Mouse (Mus musculus) lung, adult 2 months (tissue): ENCODE results near the gene Mkln1. TPM values are rescaled to one million over a fixed set of nuclear protein-coding genes. Genes with fewer than 3 reads are reported as not detected.

Source experiments
- DNase-seq: peaks from one replicate; pipeline ENCODE4 v3.0.0; 2022
- H3K4me1 ChIP-seq: fragments of 200-500 bp; 2 replicates; pipeline ENCODE4 v1.6.1; 2011; ENCODE audit warnings: low read length; ENCODE audit not compliant: control insufficient read depth, insufficient read depth
- H3K4me3 ChIP-seq: fragments of 200-500 bp; replicated peaks from 2 replicates; pipeline ENCODE3; 2011; ENCODE audit warnings: low read depth, mild to moderate bottlenecking, control low read depth, low read length; ENCODE audit errors: extremely low read depth
- CTCF ChIP-seq: fragments of 200-500 bp; IDR thresholded peaks from 2 replicates; pipeline ENCODE4 v1.5.1; 2011; ENCODE audit warnings: mild to moderate bottlenecking, low read length, control low read depth; ENCODE audit not compliant: insufficient read depth
- POLR2A ChIP-seq: fragments of 200-500 bp; IDR thresholded peaks from 2 replicates; pipeline ENCODE4 v1.6.1; 2011; ENCODE audit warnings: low read depth, mild to moderate bottlenecking, control low read depth, low read length, borderline replicate concordance; ENCODE audit errors: extremely low read depth
- WGBS: fragments of 180-500 bp; shearing (Covaris S2); methylation state at CpG from one replicate; pipeline ENCODE4 v1.1.7; 2018; 5-methylcytosine and 5-hydroxymethylcytosine counted together
- polyA plus RNA-seq: library from polyadenylated mRNA; depleted of rRNA; stranded (reverse); fragments of >200 nt; gene quantifications from 2 replicates; pipeline ENCODE4 v1.2.3, GENCODE M21; 2012

Mkln1 gene
- polyA plus RNA-seq, 1 experiment = 26.4 TPM

DNA sequence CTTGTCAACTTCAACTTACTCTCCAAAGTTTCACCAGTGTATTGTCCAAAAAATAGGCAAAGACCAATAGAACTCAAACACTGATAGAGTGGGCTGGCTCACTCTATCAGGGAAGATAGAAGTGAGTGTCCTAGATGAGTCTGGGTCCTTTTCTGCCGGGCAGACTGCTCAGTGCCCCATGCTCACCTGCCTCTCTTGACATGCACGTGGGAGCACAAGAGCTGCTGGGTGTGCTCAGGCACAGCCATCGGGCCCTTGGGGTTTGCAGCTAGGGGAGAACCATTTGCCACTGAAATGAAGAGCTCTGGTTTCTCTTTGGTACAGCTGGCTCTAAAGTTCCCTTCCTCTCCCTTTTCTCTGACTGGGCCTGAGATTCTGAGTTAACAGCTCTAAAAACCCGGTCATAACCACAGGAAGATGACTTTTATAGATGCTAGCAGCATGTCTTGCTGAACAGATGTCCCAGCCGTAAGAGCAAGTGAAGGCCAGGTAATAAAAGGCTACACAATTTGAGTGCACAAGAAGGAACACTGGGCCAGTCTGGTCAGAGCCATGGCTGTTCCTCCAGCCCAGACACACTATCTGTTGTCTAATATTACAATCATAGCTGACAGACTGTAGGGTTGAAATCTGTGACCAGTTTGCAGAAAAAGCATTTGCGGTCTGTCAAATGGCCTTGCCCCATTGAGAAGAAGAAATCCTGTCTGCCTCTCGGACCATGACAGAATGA is 122.1 kb downstream of the Mkln1 start:
- no peak for DNase-seq
- H3K4me1 ChIP-seq = peaks cover 25% of the 10 kb centered on the region
- H3K4me3 ChIP-seq = no peak overlapping the region
- TF ChIP-seq CTCF = no peak
- no peak for TF ChIP-seq POLR2A
- WGBS = 67% methylated on average over 7 of the region's 7 CpGs

GRCm38 (mm10) chr6:31521491-31522355 is 123.2 kb downstream of the Mkln1 start:
- no peak for DNase-seq
- WGBS = 67% methylated on average over 8 of the region's 8 CpGs
- no peak for TF ChIP-seq POLR2A
- no peak for TF ChIP-seq CTCF
- H3K4me1 ChIP-seq = peaks cover 23% of the 10 kb centered on the region
- H3K4me3 ChIP-seq = no peak overlapping the region

- Histone ChIP-seq H3K4me1 (peaks cover 20% of the 10 kb centered on the region), H3K4me3 (no peak overlapping the region)
- DNase-seq = no peak
- TF ChIP-seq POLR2A (no peak), CTCF (no peak)
- WGBS = 54% methylated on average over 4 of the region's 4 CpGs
Measured at GRCm38 (mm10) chr6:31522478-31522877, 123.9 kb downstream of the Mkln1 start.

GRCm38 (mm10) chr6:31523039-31523438 is 124.5 kb downstream of the Mkln1 start:
- peaks cover 15% of the 10 kb centered on the region for H3K4me1 ChIP-seq
- TF ChIP-seq CTCF (no peak), POLR2A (no peak)
- H3K4me3 ChIP-seq = no peak overlapping the region
- no peak for DNase-seq
- WGBS = 67% methylated on average over 5 of the region's 5 CpGs

DNA sequence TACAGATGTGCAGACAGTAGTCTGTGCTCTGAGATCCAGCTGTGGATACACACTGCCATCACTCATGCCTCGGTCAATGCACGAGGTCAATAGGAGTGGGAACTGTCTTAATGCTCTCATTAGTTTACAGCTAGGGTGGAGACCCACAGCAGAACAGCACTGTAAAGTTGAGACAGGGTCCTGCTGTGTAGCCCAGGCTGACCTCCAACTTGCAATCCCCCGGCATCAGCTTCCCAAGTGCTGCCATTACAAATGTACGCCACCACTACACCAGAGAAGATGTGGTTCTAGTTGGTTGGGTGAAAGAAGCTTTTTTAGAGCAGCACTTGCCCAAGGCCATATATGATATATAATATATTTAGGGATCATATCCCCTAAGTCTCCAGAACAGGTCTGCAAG is 125.1 kb downstream of the Mkln1 start:
- 92% methylated on average over 4 of the region's 4 CpGs for WGBS
- DNase-seq = no peak

GRCm38 (mm10) chr6:31524121-31524520 is 125.6 kb downstream of the Mkln1 start:
- no peak for TF ChIP-seq POLR2A
- TF ChIP-seq CTCF = no peak
- H3K4me1 ChIP-seq = peaks cover 9% of the 10 kb centered on the region
- no peak overlapping the region for H3K4me3 ChIP-seq
- no peak for DNase-seq
- 85% methylated on average over 13 of the region's 13 CpGs for WGBS

More for the DNA sequence above, 125.1 kb downstream of the Mkln1 start:
- no peak overlapping the region for H3K4me3 ChIP-seq
- TF ChIP-seq POLR2A (no peak), CTCF (no peak)
- peaks cover 13% of the 10 kb centered on the region for H3K4me1 ChIP-seq

GRCm38 (mm10) chr6:31524647-31525046 is 126.1 kb downstream of the Mkln1 start:
- peaks cover 7% of the 10 kb centered on the region for H3K4me1 ChIP-seq
- H3K4me3 ChIP-seq = no peak overlapping the region
- 85% methylated on average over 8 of the region's 8 CpGs for WGBS
- TF ChIP-seq POLR2A (no peak), CTCF (no peak)
- DNase-seq = no peak

DNA sequence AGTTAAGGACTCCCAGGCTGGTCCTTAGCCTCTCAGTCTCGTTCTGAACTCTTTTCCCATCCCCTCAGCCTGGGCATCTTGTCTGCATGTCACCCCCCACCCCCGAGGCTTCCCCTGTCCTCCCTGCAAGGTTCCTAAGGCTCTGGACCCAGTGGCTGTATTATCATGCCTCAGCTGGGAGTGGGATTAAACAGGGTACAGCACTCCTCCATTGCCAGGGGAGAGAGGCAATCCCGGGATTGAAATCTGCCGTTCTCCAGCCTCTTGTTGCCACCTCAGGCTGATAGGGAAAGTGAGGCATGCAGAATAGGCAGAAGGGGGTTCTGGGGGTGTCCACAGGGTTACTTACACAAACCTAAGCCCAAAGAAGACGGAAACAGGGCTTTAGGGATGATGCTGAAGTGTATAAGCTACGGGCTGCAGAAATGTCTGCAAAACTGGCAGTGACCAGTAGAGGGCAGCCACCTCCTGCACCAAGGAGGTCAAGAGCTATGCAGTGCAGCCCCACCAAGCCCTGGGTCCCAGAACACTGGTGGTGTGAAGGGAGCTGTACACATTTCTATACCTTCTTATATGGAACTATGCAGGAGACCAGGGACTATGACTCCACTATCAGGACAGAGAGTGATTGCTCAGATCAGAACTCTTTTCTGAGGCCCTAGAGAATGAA is 126.8 kb downstream of the Mkln1 start:
- TF ChIP-seq CTCF = peak; percentile 92
- no peak for TF ChIP-seq POLR2A
- Histone ChIP-seq H3K4me3 (no peak overlapping the region), H3K4me1 (peaks cover 7% of the 10 kb centered on the region)
- WGBS = 66% methylated on average over 6 of the region's 6 CpGs
- peak; percentile 58 for DNase-seq

DNA sequence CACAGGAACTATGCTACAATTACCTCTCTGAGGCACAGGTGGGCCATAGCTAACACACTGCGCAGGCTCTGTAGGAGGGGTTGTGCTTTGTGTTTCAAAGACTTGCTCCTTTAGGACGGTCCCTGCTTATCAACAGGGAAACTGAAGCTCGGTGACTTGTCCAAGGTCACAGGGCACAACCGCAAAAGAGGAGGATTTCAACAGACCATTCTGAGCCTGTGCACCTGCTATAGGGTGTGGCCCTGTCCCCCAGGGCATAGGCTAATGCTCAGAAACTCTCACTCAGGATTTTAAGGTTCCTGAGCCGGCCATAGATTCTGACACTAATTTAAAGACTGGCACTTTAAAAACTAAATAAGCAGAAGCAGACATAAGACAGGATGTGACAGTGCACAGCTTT is 128.4 kb downstream of the Mkln1 start:
- H3K4me3 ChIP-seq = no peak overlapping the region
- H3K4me1 ChIP-seq = peaks cover 2% of the 10 kb centered on the region
- WGBS = 66% methylated on average over 5 of the region's 5 CpGs
- TF ChIP-seq CTCF (no peak), POLR2A (no peak)
- DNase-seq = no peak

DNA sequence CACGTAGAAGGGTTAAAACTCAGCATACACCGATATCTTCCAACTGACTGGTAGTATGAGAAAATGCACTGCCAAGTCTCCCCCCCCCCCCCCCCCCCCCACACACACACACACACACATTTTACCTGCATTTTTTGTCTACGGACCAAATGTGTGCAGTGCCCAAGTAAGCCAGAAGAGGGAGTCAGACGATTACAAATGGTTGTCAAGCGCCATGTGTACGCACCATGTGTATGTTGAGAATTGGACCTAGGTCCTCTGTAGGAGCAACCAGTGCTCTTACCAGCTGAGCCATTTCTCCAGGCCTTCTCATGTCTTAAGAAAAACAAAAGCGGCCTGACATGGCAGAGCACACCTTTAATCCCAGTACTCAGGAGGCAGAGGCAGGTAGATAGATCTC is 129.4 kb downstream of the Mkln1 start:
- TF ChIP-seq POLR2A (no peak), CTCF (peak; percentile 27; the same call in 1 of the 2 replicates)
- WGBS = 56% methylated on average over 7 of the region's 7 CpGs
- Histone ChIP-seq H3K4me3 (no peak overlapping the region), H3K4me1 (peaks cover 2% of the 10 kb centered on the region; the same call in 1 of the 2 replicates)
- peak; percentile 50 for DNase-seq
